Mouse (Mus musculus): Measurements from ENCODE around the gene Gadl1.
A peak's percentile ranks its signal among the peaks of the same experiment; 100 is the strongest.

Gadl1 gene

GRCm38 (mm10) chr9:116087263-116087662, 178.0 kb downstream of the Gadl1 start:
- DNase-seq (ENCODE audit: low read depth, low spot score) = no peak

DNA sequence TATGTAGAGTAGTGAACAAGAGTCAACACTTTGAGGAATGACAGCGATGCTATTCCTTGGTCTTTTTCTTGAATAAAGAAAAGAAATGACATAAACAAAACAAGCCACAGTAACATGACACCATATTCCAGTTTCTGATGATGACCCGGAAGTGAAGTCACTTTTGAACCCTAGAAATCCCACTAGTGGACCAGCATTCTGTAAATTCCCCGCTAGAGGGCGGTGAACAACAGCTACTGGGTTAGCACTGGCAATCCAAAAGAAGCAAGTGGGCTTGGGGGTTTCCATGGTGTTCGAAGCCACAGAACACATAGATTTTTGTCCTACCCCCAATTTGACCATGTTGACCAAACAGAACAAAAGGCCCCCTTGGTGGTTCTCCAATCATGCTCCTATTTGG, 178.6 kb downstream of the Gadl1 start:
- DNase-seq (ENCODE audit: low read depth, low spot score) = peak; percentile 82

DNA sequence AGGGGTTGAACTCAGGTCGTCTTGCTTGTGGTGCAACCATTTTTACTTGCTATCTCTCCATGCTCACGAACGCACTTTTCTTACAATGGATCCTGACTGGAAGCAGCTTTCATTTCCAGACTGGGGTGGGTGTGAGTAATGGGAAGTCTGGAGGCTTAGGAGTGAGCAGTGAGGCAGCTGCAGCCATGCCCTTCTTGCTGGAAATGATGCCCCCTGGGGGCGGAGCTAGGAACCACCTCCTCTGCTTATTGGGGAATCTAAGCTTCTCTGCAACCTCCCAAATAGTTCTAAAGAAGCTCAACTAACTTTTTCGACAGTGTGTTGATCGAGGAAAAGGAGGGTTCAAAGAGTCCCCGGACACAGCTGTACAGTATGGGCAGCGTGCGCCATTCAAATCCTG, 179.7 kb downstream of the Gadl1 start:
- DNase-seq (ENCODE audit: low read depth, low spot score) = no peak

DNA sequence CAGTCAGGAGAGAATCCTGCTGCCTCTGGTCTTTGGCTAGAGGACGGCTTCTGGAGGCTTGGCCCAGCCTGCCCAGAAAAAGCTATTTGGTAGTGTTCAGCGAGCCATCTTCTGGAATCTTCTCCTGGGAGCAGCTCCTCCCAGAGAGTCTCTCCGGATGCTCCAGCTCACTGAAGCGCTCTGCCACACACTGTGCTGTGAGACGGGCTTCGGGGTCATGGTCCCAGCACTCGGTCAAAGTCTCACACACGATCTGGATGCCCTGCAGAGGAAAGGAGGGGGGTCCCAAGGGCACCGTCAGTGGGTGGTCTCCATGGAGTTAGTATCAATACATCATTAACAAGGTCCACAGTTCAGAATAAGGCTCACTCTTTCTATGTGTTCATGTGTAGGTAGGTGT, 181.0 kb downstream of the Gadl1 start:
- no peak for DNase-seq (ENCODE audit: low read depth, low spot score)

- DNase-seq (ENCODE audit: low read depth, low spot score) = no peak
Observed at GRCm38 (mm10) chr9:116091101-116091841, 182.0 kb downstream of the Gadl1 start.

- peak; percentile 66 for DNase-seq (ENCODE audit: low read depth, low spot score)
Observed at GRCm38 (mm10) chr9:116091921-116092320, 182.7 kb downstream of the Gadl1 start.

DNA sequence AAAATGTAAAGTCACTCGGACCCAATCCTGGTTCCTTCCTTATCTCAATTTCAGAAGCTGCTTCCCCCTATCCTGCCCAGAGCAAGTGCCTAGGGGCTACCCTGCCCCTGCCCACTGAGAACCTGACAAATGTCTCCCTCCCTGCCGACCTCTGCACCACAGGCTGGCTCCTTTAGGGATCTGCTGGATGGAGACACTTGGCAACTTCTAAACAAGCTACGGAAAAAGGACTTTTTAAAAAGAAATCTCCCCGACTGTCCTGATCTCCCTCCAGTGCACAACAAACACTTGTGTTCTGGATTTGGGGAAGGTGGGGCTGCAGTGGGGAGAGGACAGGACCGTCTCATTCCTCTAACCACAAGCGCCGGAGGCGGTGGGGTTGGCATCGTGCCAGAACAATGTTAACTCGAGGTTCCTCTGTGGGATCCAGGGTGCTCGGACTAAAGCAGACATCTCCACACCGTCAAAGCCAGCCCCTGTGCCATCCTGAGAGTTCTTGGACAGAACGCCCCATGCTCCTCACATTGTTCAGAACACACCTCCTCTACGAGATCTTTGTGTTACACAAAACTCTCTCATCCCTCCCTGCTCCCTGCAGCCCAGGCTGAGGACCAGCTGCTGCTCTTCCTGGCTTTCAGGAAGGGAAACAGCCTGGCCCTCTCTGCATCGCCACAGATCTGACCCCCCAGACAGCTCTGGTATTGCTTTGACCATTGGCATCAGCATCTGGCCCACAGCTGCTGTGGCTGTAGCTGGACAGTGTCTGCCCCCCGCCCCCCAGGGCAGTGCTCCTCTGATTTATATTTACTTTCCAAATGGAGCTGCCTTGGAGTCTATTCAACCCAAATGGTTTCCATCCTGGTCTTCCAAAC, 189.7 kb downstream of the Gadl1 start:
- peak; percentile 39 for DNase-seq (ENCODE audit: low read depth, low spot score)

DNA sequence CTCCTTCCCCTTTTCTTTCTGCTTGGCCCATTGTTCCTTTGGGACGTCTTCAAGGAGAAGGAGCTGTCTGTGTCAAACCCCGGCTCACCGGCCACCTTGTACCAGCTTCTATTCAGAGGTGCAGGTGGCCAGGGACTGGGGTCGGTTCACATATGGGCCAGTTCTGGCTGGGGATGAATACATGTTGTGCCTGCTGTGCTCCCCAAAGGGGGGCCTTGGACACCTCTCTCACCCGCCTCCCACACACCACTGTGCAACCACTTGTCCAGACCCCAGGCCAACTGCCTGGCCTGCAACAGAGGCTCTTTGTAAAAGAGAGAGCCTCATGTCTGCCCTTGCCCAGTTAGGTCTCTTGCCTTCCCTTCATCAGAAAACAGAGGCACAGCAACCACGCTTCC, 190.3 kb downstream of the Gadl1 start:
- no peak for DNase-seq (ENCODE audit: low read depth, low spot score)

- no peak for DNase-seq (ENCODE audit: low read depth, low spot score)
Observed at GRCm38 (mm10) chr9:116100015-116100414, 190.8 kb downstream of the Gadl1 start.

DNA sequence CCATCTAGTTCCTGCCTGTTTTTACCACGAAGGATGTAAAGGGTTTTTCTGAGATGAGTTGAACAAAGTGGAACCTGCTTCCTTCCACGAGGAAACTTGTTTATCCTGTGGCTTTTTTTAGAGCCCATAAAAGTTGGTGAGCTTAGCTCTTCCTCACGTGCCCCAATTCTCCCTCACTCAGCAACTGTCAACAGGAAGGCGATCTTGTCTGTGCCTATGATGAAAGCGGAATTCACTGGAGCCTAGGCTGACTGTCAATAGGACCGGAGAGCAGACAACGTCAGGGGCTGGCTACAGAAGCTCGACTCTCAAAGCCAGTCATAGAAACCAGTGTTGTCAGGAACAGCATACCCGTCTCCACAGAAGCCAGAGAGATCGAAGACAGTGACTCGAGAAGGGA, 192.6 kb downstream of the Gadl1 start:
- no peak for DNase-seq (ENCODE audit: low read depth, low spot score)

GRCm38 (mm10) chr9:116104770-116105169, 195.5 kb downstream of the Gadl1 start:
- DNase-seq (ENCODE audit: low read depth, low spot score) = no peak

DNA sequence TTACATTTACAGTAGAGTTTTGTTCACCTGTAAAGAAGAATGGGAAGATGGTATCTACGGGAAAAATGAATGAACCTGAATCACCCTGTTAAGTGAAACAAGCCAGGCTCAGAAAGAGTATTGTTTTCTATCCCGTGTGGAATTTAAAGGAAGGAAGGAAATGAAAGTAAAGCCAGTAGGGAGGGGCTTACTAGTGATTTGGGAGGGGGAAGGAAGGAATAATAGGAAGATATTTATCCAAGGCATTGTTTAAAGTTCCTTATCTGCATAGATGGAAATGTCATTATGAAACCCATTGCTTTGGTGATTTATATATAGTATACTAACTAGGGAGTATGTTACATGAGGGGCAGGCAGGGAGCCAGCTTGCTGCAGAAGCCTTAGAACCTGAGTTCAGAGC, 199.5 kb downstream of the Gadl1 start:
- no peak for DNase-seq (ENCODE audit: low read depth, low spot score)

DNA sequence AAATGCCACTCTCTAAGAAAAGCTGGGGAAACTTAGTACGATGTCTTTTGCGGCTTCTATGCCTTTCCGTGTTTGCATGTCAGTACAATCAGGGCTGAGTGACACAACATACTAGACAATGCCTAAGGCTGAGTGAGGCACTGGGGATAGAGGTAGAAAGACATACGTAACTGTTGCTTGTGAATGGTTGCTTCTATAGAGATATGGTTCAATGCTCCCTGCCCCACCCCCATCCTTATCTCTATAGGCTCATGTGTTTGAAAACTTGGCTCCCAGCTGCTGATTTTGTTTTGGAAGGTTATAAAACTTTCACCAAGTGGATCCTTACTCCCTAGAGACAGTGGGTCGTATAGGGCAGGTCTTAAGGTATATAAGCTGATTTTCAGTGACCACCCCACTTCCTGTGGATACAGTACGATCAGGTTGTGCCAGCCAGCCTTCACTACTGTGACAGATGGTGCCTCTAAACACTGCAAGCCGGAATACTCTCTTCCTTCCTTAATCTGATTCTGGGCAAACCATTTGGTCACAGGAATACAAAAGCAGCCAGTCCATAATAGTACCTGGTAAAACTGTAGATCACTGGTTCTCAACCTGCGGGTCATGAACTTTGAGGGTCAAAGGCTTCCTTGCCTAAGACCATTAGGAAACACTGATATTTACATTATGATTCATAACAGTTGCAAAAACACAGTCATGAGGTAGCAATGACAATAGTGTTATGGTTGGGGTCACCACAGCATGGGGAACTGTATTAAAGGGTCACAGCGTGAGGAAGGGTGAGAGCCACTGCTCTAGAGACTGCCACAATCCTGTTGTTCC, 202.1 kb downstream of the Gadl1 start:
- DNase-seq (ENCODE audit: low read depth, low spot score) = no peak

GRCm38 (mm10) chr9:116114339-116114738, 205.1 kb downstream of the Gadl1 start:
- DNase-seq (ENCODE audit: low read depth, low spot score) = no peak

DNA sequence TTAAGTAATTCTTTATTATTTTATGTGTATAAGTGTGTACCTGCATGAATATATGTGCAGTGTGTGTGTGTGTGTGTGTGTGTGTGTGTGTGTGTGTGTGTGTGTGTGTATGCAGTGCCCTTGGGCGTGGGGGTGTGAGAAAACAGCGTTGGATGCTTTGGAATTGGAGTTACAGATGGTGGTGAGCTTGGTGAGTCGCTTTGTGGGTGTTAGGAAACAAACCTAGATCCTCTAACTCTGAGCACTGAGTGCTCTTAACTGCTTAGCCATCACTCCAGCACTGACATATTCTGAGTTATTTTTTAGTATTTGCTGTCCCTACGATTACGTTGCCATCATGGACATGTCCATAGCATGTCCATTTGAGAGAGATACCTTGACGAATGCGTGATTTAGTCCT, 206.6 kb downstream of the Gadl1 start:
- DNase-seq (ENCODE audit: low read depth, low spot score) = no peak

GRCm38 (mm10) chr9:116118332-116118872, 209.1 kb downstream of the Gadl1 start:
- no peak for DNase-seq (ENCODE audit: low read depth, low spot score)

GRCm38 (mm10) chr9:116119990-116120389, 210.7 kb downstream of the Gadl1 start:
- DNase-seq (ENCODE audit: low read depth, low spot score) = no peak

DNA sequence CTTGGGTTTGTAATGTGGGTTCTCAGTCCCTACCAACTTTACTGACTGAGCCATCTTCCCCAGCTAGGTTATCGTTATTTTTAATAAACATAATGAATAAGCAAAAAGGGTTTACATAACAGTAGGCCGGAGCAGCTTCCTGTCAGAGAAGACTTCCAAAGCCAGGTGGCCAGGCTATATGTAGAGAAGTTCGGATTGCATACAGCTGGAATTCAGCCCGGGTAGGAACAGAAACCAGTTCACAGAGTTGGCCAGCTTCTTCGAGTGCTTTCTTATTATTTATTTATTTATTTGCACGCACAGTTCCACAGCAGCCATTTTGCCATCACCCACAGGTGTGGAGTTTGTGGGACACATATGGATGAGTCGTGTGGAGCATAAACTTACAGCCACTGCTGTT, 212.2 kb downstream of the Gadl1 start:
- DNase-seq (ENCODE audit: low read depth, low spot score) = no peak

DNA sequence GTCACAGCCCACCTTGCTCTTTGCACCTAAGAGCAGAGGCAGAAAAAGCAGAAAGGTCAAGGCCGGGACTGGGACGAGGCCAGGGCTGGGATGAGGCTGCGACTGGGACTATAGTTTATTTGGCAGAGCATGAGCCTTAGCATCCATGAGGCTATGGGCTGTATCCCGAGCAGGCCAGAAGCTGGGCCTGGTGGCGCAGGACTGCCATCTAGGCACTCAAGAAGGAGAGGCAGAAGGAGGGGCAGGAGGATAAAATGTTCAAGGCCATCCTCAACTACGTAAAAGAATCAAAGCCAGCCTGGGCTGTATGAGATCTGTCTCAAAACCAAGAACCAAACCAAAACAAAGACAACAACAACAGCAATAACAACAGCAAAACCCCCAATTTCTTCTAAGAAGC, 213.3 kb downstream of the Gadl1 start:
- no peak for DNase-seq (ENCODE audit: low read depth, low spot score)

- DNase-seq (ENCODE audit: low read depth, low spot score) = peak; percentile 57
Observed at GRCm38 (mm10) chr9:116122969-116123589, 213.8 kb downstream of the Gadl1 start.

Measured in mesoderm, embryonic 11.5 days (tissue).